Mouse (Mus musculus): ENCODE results near the gene Rlf. TPM values are rescaled to one million over a fixed set of nuclear protein-coding genes. Genes with fewer than 3 reads are reported as not detected.

Rlf gene
- total and polyA plus RNA-seq, 2 experiments from 2014 or later = 19.3 to 24.4 TPM

DNA sequence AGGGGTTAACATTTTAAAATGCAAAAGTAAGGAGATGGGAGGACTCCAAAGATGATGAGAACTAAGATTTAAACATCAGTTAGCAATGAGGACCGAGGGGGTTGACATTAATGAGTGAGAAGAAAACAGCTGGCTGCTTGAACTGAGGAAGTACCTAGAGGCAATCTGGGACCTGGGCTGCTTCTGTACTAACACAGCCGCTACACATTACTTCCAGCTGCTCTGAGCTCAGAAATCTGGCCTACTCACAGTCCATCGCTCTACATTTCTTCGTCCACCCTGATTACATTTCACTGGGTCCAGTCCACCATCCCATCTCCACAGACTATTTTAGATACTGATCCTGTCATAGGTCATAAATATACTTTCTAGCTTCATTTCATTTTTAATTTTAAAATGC is 17.0 kb downstream of the Rlf start:
- Histone ChIP-seq H3K27ac (no peak overlapping the region), H3K36me3 (ENCODE audit: insufficient read depth, low read length) (no peaks in the 10 kb centered on the region), H3K9ac (replicated peaks; ENCODE audit: low read length) (no peak overlapping the region), H3K4me1 (ENCODE audit: insufficient read depth, low read length) (no peaks in the 10 kb centered on the region), H3K4me2 (ENCODE audit: low read depth, low read length) (no peak overlapping the region), H3K4me3 (ENCODE audit: low read length) (no peak overlapping the region), H3K27me3 (ENCODE audit: insufficient read depth, low read length) (no peaks in the 10 kb centered on the region), H3K9me3 (ENCODE audit: low read length) (no peaks in the 10 kb centered on the region)
- WGBS = 74% methylated on average over 4 of the region's 4 CpGs
- TF ChIP-seq CTCF (IDR thresholded peaks at IDR 0.05; ENCODE audit: low read depth) = no peak
- ATAC-seq (no peak), DNase-seq (ENCODE audit: low spot score) (no peak)

DNA sequence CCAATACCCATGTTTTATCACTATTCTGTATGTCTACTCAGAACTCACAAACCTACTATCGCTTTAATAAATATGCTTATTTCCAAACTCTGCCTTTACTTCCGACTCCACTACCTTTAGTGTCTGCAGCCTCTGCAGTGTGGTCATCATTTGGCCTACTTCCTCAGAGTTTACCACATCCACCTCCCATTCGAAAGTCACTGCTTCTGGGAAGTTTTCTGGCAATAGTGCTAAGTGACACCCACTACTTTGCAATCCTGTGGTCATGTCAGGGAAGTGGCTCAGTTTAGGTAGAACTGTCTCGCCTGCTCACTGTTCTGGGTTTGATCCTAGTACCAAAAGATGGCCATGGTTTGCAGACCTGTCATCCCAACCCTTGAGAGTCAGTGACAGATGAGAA is 17.9 kb downstream of the Rlf start:
- no peak for DNase-seq (ENCODE audit: low spot score)
- 97% methylated on average over 4 of the region's 4 CpGs for WGBS

DNA sequence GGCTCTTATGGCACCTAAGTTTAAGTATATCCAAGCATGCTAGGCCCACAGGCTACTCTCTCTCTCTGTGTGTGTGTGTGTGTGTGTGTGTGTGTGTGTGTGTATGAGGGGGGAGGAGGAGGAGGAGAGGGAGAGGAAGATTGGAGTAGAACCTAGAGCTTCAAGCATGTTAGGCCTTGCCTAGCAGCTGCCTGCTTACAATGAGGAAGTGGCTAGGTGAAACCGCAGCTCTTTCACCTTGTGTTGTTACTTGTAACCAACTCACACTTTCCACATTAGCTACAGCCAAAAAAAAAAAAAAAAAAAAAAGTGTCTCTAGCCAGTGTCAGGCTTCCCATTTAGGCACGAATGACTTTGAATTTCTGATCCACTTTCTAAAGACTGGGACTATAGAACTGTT is 18.7 kb downstream of the Rlf start:
- no peak overlapping the region for H3K4me3 ChIP-seq (ENCODE audit: low read length)
- H3K27ac ChIP-seq = no peak overlapping the region
- no peaks in the 10 kb centered on the region for H3K4me1 ChIP-seq (ENCODE audit: insufficient read depth, low read length)
- no peak overlapping the region for H3K9ac ChIP-seq (replicated peaks; ENCODE audit: low read length)
- H3K27me3 ChIP-seq (ENCODE audit: insufficient read depth, low read length) = no peaks in the 10 kb centered on the region
- DNase-seq (ENCODE audit: low spot score) (no peak), ATAC-seq (no peak)
- no peak overlapping the region for H3K4me2 ChIP-seq (ENCODE audit: low read depth, low read length)
- H3K36me3 ChIP-seq (ENCODE audit: insufficient read depth, low read length) = no peaks in the 10 kb centered on the region
- H3K9me3 ChIP-seq (ENCODE audit: low read length) = no peaks in the 10 kb centered on the region
- 93% methylated on average over 2 of the region's 2 CpGs for WGBS
- TF ChIP-seq CTCF (IDR thresholded peaks at IDR 0.05; ENCODE audit: low read depth) = no peak

More for the DNA sequence above, 17.9 kb downstream of the Rlf start:
- H3K27me3 ChIP-seq (ENCODE audit: insufficient read depth, low read length) = no peaks in the 10 kb centered on the region
- H3K27ac ChIP-seq = no peak overlapping the region
- no peaks in the 10 kb centered on the region for H3K9me3 ChIP-seq (ENCODE audit: low read length)
- no peak for ATAC-seq
- H3K4me3 ChIP-seq (ENCODE audit: low read length) = no peak overlapping the region
- no peak overlapping the region for H3K4me2 ChIP-seq (ENCODE audit: low read depth, low read length)
- H3K9ac ChIP-seq (replicated peaks; ENCODE audit: low read length) = no peak overlapping the region
- no peaks in the 10 kb centered on the region for H3K4me1 ChIP-seq (ENCODE audit: insufficient read depth, low read length)
- TF ChIP-seq CTCF (IDR thresholded peaks at IDR 0.05; ENCODE audit: low read depth) = no peak
- H3K36me3 ChIP-seq (ENCODE audit: insufficient read depth, low read length) = no peaks in the 10 kb centered on the region

DNA sequence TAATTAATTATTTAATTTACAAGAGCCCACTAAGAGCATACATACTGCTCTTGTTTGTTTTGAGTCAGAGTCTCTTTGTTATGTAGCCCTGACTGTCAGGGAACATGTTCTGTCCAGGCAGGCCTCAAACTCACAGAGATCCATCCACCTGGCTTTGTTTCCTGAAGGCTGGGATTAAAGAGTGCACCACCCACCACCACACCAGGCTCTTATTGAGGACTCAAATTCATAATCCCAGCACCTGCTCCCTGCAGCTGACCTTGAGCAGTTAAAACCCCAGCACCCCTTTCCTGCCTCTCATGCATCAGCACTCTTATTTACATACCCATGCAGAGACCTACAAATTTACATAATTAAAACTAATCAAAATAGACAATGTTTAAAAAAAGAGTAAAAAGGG is 20.1 kb downstream of the Rlf start:
- Histone ChIP-seq H3K27me3 (ENCODE audit: insufficient read depth, low read length) (no peaks in the 10 kb centered on the region), H3K4me2 (ENCODE audit: low read depth, low read length) (no peak overlapping the region), H3K36me3 (ENCODE audit: insufficient read depth, low read length) (no peaks in the 10 kb centered on the region), H3K9me3 (ENCODE audit: low read length) (no peaks in the 10 kb centered on the region), H3K27ac (no peak overlapping the region), H3K4me1 (ENCODE audit: insufficient read depth, low read length) (no peaks in the 10 kb centered on the region), H3K9ac (replicated peaks; ENCODE audit: low read length) (no peak overlapping the region), H3K4me3 (ENCODE audit: low read length) (no peak overlapping the region)
- ATAC-seq (no peak), DNase-seq (ENCODE audit: low spot score) (no peak)
- TF ChIP-seq CTCF (IDR thresholded peaks at IDR 0.05; ENCODE audit: low read depth) = no peak

DNA sequence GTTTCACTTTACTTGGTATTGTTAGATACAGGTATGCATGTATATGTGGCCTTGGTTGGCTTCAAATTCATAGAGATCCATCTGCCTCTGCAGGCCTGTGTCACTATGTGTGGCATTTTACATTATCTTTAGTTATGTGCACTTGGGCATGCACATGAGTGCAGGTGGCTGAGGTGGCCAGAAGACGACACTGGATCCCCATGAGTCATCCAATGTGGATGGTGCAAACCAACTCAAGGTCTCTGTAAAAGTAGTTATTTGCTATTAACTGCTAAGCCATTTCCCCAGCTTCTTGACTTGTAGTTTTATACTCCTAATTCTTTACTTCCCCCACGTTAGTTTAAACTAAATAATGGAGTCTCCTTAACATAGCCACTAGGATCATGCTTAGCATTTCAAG is 22.6 kb downstream of the Rlf start:
- Histone ChIP-seq H3K4me1 (ENCODE audit: insufficient read depth, low read length) (no peaks in the 10 kb centered on the region), H3K27me3 (ENCODE audit: insufficient read depth, low read length) (no peaks in the 10 kb centered on the region), H3K4me3 (ENCODE audit: low read length) (no peak overlapping the region), H3K9ac (replicated peaks; ENCODE audit: low read length) (no peak overlapping the region), H3K27ac (no peak overlapping the region), H3K36me3 (ENCODE audit: insufficient read depth, low read length) (no peaks in the 10 kb centered on the region), H3K4me2 (ENCODE audit: low read depth, low read length) (no peak overlapping the region), H3K9me3 (ENCODE audit: low read length) (no peaks in the 10 kb centered on the region)
- DNase-seq (ENCODE audit: low spot score) (no peak), ATAC-seq (no peak)
- 92% methylated on average over 2 of the region's 2 CpGs for WGBS
- TF ChIP-seq CTCF (IDR thresholded peaks at IDR 0.05; ENCODE audit: low read depth) = no peak

DNA sequence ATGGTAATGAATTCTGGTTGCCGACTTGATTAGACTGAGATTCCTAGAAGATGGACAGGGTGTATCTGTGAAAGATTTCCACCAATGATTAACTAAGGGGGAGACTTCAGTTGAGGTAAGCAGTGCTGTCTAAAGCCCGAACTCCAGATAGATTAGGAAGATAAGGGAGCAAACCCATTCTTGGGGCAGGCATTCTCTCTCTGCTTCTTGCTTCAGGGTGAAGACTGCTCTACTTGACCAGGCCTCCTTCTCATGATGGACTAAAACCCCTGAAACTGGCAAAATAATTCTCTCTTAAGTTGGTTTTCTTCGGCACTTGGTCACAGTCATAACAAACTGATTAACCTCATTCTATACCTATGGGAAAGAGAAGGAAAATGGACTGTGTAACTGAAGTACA is 25.5 kb downstream of the Rlf start:
- WGBS = 95% methylated on average over 3 of the region's 3 CpGs

DNA sequence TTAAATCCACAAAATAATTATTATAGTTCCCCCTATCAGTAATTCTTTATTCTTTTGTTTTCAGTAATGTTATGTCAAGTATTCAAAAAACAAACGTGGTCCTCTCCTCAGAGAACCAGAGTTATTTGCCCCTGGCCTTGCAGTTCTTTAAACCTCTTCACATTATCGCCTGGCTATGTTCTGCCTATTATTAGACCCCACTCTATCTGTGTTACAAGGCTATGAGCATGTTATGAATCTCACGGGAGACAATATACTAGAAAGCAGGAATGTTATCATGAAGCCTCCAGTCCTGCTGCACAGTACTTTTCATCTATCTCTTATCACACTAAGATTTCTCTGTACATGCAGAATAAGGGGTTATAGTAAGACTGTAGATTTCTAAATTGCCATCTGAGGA is 35.2 kb downstream of the Rlf start:
- no peak overlapping the region for H3K27ac ChIP-seq
- TF ChIP-seq CTCF (IDR thresholded peaks at IDR 0.05; ENCODE audit: low read depth) = no peak
- no peak overlapping the region for H3K9ac ChIP-seq (replicated peaks; ENCODE audit: low read length)
- no peaks in the 10 kb centered on the region for H3K27me3 ChIP-seq (ENCODE audit: insufficient read depth, low read length)
- ATAC-seq (no peak), DNase-seq (ENCODE audit: low spot score) (no peak)
- no peaks in the 10 kb centered on the region for H3K4me1 ChIP-seq (ENCODE audit: insufficient read depth, low read length)
- no peaks in the 10 kb centered on the region for H3K36me3 ChIP-seq (ENCODE audit: insufficient read depth, low read length)
- H3K4me2 ChIP-seq (ENCODE audit: low read depth, low read length) = no peak overlapping the region
- 92% methylated on average over 3 of the region's 3 CpGs for whole genome bisulfite sequencing
- H3K4me3 ChIP-seq (ENCODE audit: low read length) = no peak overlapping the region
- no peaks in the 10 kb centered on the region for H3K9me3 ChIP-seq (ENCODE audit: low read length)

More for the DNA sequence above, 25.5 kb downstream of the Rlf start:
- no peaks in the 10 kb centered on the region for H3K4me1 ChIP-seq (ENCODE audit: insufficient read depth, low read length)
- no peak overlapping the region for H3K27ac ChIP-seq
- H3K9me3 ChIP-seq (ENCODE audit: low read length) = no peaks in the 10 kb centered on the region
- H3K36me3 ChIP-seq (ENCODE audit: insufficient read depth, low read length) = peaks cover 3% of the 10 kb centered on the region; the same call in 1 of the 2 replicates
- ATAC-seq = no peak
- no peak overlapping the region for H3K4me3 ChIP-seq (ENCODE audit: low read length)
- H3K9ac ChIP-seq (replicated peaks; ENCODE audit: low read length) = no peak overlapping the region
- DNase-seq (ENCODE audit: low spot score) = no peak
- H3K27me3 ChIP-seq (ENCODE audit: insufficient read depth, low read length) = no peaks in the 10 kb centered on the region
- H3K4me2 ChIP-seq (ENCODE audit: low read depth, low read length) = no peak overlapping the region
- TF ChIP-seq CTCF (IDR thresholded peaks at IDR 0.05; ENCODE audit: low read depth) = no peak
